Mouse (Mus musculus): Measurements from ENCODE around the gene 1700010B08Rik. TPM values are rescaled to one million over a fixed set of nuclear protein-coding genes. Genes with fewer than 3 reads are reported as not detected.

Gene 1700010B08Rik
- polyA plus RNA-seq, 2 experiments from 2014 or later, result not detected

Other genes with a start within 250 kb of the 1700010B08Rik start
- gene 1700021F07Rik, start 196.8 kb upstream of the 1700010B08Rik start, polyA plus RNA-seq (2017; shearing (Covaris generic)), result not detected
- not detected for gene Ankrd60, start 141.1 kb upstream of the 1700010B08Rik start, polyA plus RNA-seq (2017; shearing (Covaris generic))
- 1 to 10 TPM; 6.8 to 7.5 TPM for gene Rab22a, start 59.7 kb upstream of the 1700010B08Rik start, polyA plus RNA-seq (2017; shearing (Covaris generic))
- gene Vapb, start 18.1 kb downstream of the 1700010B08Rik start, polyA plus RNA-seq (2017; shearing (Covaris generic)), result 1 to 10 TPM; 1.8 to 2.0 TPM